Mouse (Mus musculus): Measurements from ENCODE around the gene Vmn1r42.

GRCm38 (mm10) chr6:89859839-89860238 lies 16.4 kb downstream of the Vmn1r42 start:
- TF ChIP-seq BHLHE40 (IDR thresholded peaks at IDR 0.05; ENCODE audit: low read depth, low read length) (no peak), CTCF (conservative IDR thresholded peaks at IDR 0.05 in 1 of 2, IDR thresholded peaks at IDR 0.05 in 1 of 2; ENCODE audit: low read depth in 2 of 2, low read length in 2 of 2) (no peak), POLR2A (IDR thresholded peaks at IDR 0.05; ENCODE audit: low read depth, low read length) (no peak), TBP (conservative IDR thresholded peaks at IDR 0.05; ENCODE audit: low read depth, low read length) (no peak), CHD1 (IDR thresholded peaks at IDR 0.05; ENCODE audit: low read depth, low read length) (no peak), POLR2AphosphoS2 (IDR thresholded peaks at IDR 0.05; ENCODE audit: low read depth, low read length) (no peak), NRF1 (IDR thresholded peaks at IDR 0.05; ENCODE audit: low read depth, low read length) (no peak)

All from CH12.LX (cell line).